Mouse (Mus musculus): ENCODE measurements around the gene Dtnb. TPM values are rescaled to one million over a fixed set of nuclear protein-coding genes. Genes with fewer than 3 reads are reported as not detected.

Gene Dtnb
- polyA plus RNA-seq, 1 experiment = 60.7 TPM

DNA sequence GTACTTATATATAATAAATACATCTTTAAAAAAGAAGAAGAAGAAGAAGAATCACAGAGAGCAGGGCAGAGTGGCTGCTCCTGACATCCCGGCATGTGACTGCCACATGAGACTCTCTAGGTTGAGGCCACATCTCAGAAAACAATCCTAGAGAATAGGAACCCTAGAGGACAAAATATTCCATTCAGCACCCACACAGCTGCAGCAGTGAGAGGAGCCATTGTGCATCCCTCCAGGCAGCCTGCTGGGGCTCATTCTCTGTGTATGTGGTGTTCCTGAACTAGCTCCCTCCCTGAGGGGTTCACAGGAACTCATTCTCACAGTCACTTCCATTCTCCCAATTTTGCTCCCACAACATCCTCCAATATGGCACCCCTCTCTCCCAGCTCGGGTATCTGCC is 198.4 kb downstream of the Dtnb start:
- no peak for DNase-seq
- 88% methylated on average over 2 of the region's 2 CpGs for WGBS
- Histone ChIP-seq H3K27ac (ENCODE audit: control insufficient read depth, insufficient read depth, low read length) (no peak overlapping the region), H3K27me3 (ENCODE audit: control insufficient read depth, insufficient read depth, low read length) (no peaks in the 10 kb centered on the region), H3K4me3 (ENCODE audit: control insufficient read depth, insufficient read depth, low read length) (no peak overlapping the region), H3K4me1 (replicated peaks; ENCODE audit: control insufficient read depth, insufficient read depth, low read length) (no peaks in the 10 kb centered on the region), H3K36me3 (ENCODE audit: control insufficient read depth, insufficient read depth, low read length) (no peaks in the 10 kb centered on the region)
- TF ChIP-seq CTCF (IDR thresholded peaks at IDR 0.05; ENCODE audit: borderline replicate concordance, control insufficient read depth, extremely low read depth, insufficient read depth, low read length, poor library complexity) (no peak), POLR2A (IDR thresholded peaks at IDR 0.05; ENCODE audit: control insufficient read depth, extremely low read depth, insufficient read depth, low read length, poor library complexity) (no peak)

GRCm38 (mm10) chr12:3771080-3771479 is 198.9 kb downstream of the Dtnb start:
- Histone ChIP-seq H3K27me3 (ENCODE audit: control insufficient read depth, insufficient read depth, low read length) (no peaks in the 10 kb centered on the region), H3K4me3 (ENCODE audit: control insufficient read depth, insufficient read depth, low read length) (no peak overlapping the region), H3K27ac (ENCODE audit: control insufficient read depth, insufficient read depth, low read length) (no peak overlapping the region), H3K36me3 (ENCODE audit: control insufficient read depth, insufficient read depth, low read length) (no peaks in the 10 kb centered on the region), H3K4me1 (replicated peaks; ENCODE audit: control insufficient read depth, insufficient read depth, low read length) (peaks cover 5% of the 10 kb centered on the region)
- WGBS = 65% methylated on average over 2 of the region's 2 CpGs
- no peak for DNase-seq
- TF ChIP-seq CTCF (IDR thresholded peaks at IDR 0.05; ENCODE audit: borderline replicate concordance, control insufficient read depth, extremely low read depth, insufficient read depth, low read length, poor library complexity) (no peak), POLR2A (IDR thresholded peaks at IDR 0.05; ENCODE audit: control insufficient read depth, extremely low read depth, insufficient read depth, low read length, poor library complexity) (no peak)

GRCm38 (mm10) chr12:3773643-3774042 is 201.5 kb downstream of the Dtnb start:
- Histone ChIP-seq H3K4me3 (ENCODE audit: control insufficient read depth, insufficient read depth, low read length) (no peak overlapping the region), H3K27ac (ENCODE audit: control insufficient read depth, insufficient read depth, low read length) (no peak overlapping the region), H3K27me3 (ENCODE audit: control insufficient read depth, insufficient read depth, low read length) (no peaks in the 10 kb centered on the region), H3K36me3 (ENCODE audit: control insufficient read depth, insufficient read depth, low read length) (no peaks in the 10 kb centered on the region), H3K4me1 (replicated peaks; ENCODE audit: control insufficient read depth, insufficient read depth, low read length) (peaks cover 12% of the 10 kb centered on the region)
- no peak for TF ChIP-seq CTCF (IDR thresholded peaks at IDR 0.05; ENCODE audit: borderline replicate concordance, control insufficient read depth, extremely low read depth, insufficient read depth, low read length, poor library complexity)
- no peak for TF ChIP-seq POLR2A (IDR thresholded peaks at IDR 0.05; ENCODE audit: control insufficient read depth, extremely low read depth, insufficient read depth, low read length, poor library complexity)
- DNase-seq = no peak
- 93% methylated on average over 3 of the region's 3 CpGs for WGBS

DNA sequence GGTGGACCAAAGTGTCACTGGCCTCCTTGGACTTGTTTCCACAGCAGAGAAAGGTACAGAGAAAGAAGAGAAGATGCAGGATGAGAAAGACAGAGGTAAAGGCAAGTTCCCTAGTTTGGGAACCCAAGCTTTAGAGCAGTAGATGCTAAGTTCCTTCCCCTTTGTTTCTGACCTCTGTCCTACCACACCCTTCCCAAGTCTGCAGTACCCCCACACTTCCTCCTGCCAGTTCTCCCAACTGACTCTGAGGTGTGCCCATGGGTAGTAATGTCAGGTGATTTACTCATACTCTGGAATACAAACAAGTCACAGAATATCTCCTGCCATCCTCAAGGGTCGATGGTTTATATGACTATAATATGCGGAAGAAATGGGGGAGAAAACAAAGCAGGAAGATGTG is 203.8 kb downstream of the Dtnb start:
- WGBS = 43% methylated on average over 2 of the region's 2 CpGs
- Histone ChIP-seq H3K36me3 (ENCODE audit: control insufficient read depth, insufficient read depth, low read length) (no peaks in the 10 kb centered on the region), H3K4me1 (replicated peaks; ENCODE audit: control insufficient read depth, insufficient read depth, low read length) (peaks cover 28% of the 10 kb centered on the region), H3K4me3 (ENCODE audit: control insufficient read depth, insufficient read depth, low read length) (no peak overlapping the region), H3K27ac (ENCODE audit: control insufficient read depth, insufficient read depth, low read length) (no peak overlapping the region), H3K27me3 (ENCODE audit: control insufficient read depth, insufficient read depth, low read length) (no peaks in the 10 kb centered on the region)
- no peak for TF ChIP-seq POLR2A (IDR thresholded peaks at IDR 0.05; ENCODE audit: control insufficient read depth, extremely low read depth, insufficient read depth, low read length, poor library complexity)
- DNase-seq = no peak

- no peak for DNase-seq
- H3K27ac ChIP-seq (ENCODE audit: control insufficient read depth, insufficient read depth, low read length) = no peak overlapping the region
- H3K4me1 ChIP-seq (replicated peaks; ENCODE audit: control insufficient read depth, insufficient read depth, low read length) = peaks cover 32% of the 10 kb centered on the region
- no peaks in the 10 kb centered on the region for H3K36me3 ChIP-seq (ENCODE audit: control insufficient read depth, insufficient read depth, low read length)
- 98% methylated on average over 5 of the region's 5 CpGs for WGBS
- H3K4me3 ChIP-seq (ENCODE audit: control insufficient read depth, insufficient read depth, low read length) = no peak overlapping the region
- no peak for TF ChIP-seq CTCF (IDR thresholded peaks at IDR 0.05; ENCODE audit: borderline replicate concordance, control insufficient read depth, extremely low read depth, insufficient read depth, low read length, poor library complexity)
- no peak for TF ChIP-seq POLR2A (IDR thresholded peaks at IDR 0.05; ENCODE audit: control insufficient read depth, extremely low read depth, insufficient read depth, low read length, poor library complexity)
- no peaks in the 10 kb centered on the region for H3K27me3 ChIP-seq (ENCODE audit: control insufficient read depth, insufficient read depth, low read length)
Observed at GRCm38 (mm10) chr12:3777682-3778081, 205.5 kb downstream of the Dtnb start.

DNA sequence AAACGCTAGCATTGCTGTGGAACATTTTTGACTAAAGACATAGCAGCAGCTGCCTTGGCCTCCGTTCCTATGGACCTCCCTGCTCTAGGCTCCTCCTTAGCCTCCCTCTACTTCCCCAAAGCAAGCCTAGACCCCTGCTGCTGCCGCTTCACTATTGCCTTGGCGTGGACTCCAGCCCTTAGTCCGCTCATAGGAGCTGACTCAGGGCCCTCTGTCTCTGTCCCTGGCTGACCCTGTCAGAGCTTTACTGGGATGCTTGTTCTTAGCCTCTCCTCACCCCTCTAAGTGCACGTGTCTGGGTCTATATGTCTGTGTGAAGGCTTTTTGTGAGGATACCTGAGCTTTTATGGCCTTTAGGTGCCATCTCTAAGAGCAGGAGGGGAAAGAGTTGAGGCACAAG is 206.1 kb downstream of the Dtnb start:
- DNase-seq = no peak
- no peaks in the 10 kb centered on the region for H3K36me3 ChIP-seq (ENCODE audit: control insufficient read depth, insufficient read depth, low read length)
- peaks cover 32% of the 10 kb centered on the region for H3K4me1 ChIP-seq (replicated peaks; ENCODE audit: control insufficient read depth, insufficient read depth, low read length)
- H3K27ac ChIP-seq (ENCODE audit: control insufficient read depth, insufficient read depth, low read length) = no peak overlapping the region
- no peak overlapping the region for H3K4me3 ChIP-seq (ENCODE audit: control insufficient read depth, insufficient read depth, low read length)
- WGBS = 97% methylated on average over 6 of the region's 6 CpGs
- H3K27me3 ChIP-seq (ENCODE audit: control insufficient read depth, insufficient read depth, low read length) = no peaks in the 10 kb centered on the region
- TF ChIP-seq CTCF (IDR thresholded peaks at IDR 0.05; ENCODE audit: borderline replicate concordance, control insufficient read depth, extremely low read depth, insufficient read depth, low read length, poor library complexity) (no peak), POLR2A (IDR thresholded peaks at IDR 0.05; ENCODE audit: control insufficient read depth, extremely low read depth, insufficient read depth, low read length, poor library complexity) (no peak)

- Histone ChIP-seq H3K4me1 (replicated peaks; ENCODE audit: control insufficient read depth, insufficient read depth, low read length) (peaks cover 32% of the 10 kb centered on the region), H3K27ac (ENCODE audit: control insufficient read depth, insufficient read depth, low read length) (no peak overlapping the region), H3K36me3 (ENCODE audit: control insufficient read depth, insufficient read depth, low read length) (no peaks in the 10 kb centered on the region), H3K4me3 (ENCODE audit: control insufficient read depth, insufficient read depth, low read length) (no peak overlapping the region), H3K27me3 (ENCODE audit: control insufficient read depth, insufficient read depth, low read length) (no peaks in the 10 kb centered on the region)
- TF ChIP-seq POLR2A (IDR thresholded peaks at IDR 0.05; ENCODE audit: control insufficient read depth, extremely low read depth, insufficient read depth, low read length, poor library complexity) = no peak
- no peak for TF ChIP-seq CTCF (IDR thresholded peaks at IDR 0.05; ENCODE audit: borderline replicate concordance, control insufficient read depth, extremely low read depth, insufficient read depth, low read length, poor library complexity)
- DNase-seq = no peak
- WGBS = 84% methylated on average over 2 of the region's 2 CpGs
Observed at GRCm38 (mm10) chr12:3779639-3780038, 207.5 kb downstream of the Dtnb start.
